Mouse (Mus musculus) cerebellum, adult 8-10 months (tissue): ENCODE data around the gene Gm6592.
"Not testable (repeated sequence)": the region's sequence is repeated elsewhere in the genome, so short reads cannot be mapped to it uniquely, and the experiment has no call there.

Source experiments
- DNase-seq: peaks from one replicate; pipeline ENCODE4 v3.0.0; 2022

Gene Gm6592

DNA sequence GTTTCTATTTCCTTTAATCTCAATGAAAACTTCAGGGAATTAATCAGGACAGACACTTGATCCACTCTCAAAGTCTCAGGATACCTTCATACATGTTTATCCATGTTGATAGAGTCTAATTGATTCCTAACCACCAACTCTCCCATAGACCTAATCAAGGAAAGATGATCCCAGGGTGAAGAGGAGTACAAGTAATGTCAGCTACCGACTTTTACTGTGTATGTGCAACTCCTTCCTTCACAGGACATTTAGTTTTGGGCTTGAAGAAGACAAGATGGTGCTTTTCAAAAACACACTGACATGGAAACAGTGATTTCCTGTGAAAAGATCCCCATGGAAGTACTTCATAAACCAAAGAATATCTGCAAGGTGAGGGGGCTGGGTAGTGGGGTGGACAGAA lies at the start of gene Gm6592:
Gm6592 (plus strand) TSS at position 301 of the 400 bp plus-strand sequence.
- no peak for DNase-seq

DNA sequence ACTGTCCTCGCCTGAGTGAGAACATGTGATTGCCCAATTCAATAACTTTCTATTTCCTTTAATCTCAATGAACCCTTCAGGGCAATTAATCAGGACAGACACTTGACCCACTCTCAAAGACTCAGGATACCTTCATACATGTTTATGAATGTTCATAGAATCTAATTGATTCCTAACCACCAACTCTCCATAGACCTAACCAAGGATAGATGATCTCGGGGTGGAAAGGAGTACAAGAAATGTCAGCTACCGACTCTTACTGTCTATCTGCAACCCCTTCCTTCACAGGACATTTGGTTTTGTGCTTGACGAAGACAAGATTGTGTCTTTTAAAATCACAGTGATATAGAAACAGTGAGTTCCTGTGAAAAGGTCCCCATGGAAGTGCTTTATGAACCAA lies 40.4 kb upstream of the Gm6592 start, which contains the start of gene Ssxb5:
Ssxb5 (plus strand) TSS at position 301 of the 400 bp plus-strand sequence.
- not testable (repeated sequence) for DNase-seq

DNA sequence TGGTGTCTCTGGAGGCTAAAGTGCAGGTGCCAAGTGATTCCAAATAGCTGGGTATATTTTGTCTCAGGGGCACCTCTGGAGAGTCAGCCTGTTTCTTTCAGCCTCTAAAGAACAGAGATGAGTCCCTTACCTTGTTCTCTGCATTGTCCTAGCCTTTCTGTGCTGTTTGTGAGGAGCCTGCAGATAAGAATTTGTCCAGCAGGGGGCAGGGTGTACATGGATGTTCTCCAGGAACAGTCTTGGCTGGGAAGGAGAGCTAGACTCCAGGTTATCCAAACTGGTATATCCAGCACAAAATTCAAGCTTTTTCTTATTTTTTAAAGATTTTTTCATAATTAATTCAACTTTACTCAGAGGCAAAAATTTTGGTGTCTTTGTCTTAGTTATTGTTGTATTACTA lies 11.8 kb upstream of the Gm6592 start:
- peak; percentile 35 for DNase-seq

DNA sequence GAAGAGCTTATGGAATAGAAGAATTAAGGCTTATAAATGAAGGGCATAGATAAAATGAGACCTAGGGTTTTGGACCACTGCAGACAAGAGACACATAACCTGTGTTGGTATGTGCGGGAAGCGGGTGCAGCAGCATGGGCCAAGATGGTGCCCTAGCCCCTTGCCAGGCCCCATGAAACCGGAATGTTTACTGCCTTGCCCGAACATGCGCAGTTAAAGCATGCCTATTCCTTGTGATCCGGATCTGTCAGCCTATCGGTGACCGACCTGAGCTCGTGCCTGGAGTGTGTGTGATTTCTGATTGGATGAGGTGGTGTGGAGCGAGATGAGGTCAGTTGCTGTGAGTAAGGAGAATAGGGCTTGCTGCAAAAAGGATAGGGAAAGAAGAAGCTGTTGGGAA lies 8.7 kb downstream of the Gm6592 start:
- no peak for DNase-seq

DNA sequence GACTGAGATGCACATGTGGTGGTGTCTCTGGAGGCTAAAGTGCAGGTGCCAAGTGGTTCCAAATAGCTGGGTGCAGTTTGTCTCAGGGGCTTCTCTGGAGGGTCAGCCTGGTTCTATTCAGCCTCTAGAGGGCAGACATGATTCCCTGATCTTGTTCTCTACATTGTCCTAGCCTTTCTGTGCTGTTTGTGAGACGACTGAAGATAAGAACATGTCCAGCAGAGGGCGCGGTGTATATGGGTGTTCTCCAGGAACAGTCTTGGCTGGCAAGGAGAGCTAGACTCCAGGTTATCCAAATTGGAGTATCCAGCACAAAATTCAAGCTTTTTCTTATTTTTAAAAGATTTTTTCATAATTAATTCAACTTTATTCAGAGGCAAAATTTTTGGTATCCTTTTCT lies 20.5 kb downstream of the Gm6592 start:
- peak; percentile 16 for DNase-seq

DNA sequence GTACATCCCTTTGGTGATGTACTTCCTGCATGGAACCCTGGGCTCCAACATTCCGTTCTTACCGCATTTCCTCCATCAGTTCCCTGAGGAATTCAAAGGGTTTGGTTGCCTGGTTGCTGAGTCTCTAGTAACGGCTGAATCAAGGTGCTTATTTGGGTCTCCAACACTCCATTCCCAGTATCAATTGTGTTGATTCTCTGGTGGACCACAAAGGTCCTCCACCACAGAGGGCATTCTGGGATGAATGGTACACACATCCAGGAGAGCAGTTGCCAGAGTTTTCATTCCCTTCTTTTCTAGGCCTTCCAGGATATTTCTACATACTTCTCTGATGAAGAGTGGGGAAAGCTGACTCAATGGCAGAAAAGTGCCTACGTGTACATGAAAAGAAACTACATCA lies 30.2 kb downstream of the Gm6592 start, which contains the start of gene Gm5751:
Gm5751 (plus strand) TSS at position 301 of the 400 bp plus-strand sequence.
- not testable (repeated sequence) for DNase-seq

DNA sequence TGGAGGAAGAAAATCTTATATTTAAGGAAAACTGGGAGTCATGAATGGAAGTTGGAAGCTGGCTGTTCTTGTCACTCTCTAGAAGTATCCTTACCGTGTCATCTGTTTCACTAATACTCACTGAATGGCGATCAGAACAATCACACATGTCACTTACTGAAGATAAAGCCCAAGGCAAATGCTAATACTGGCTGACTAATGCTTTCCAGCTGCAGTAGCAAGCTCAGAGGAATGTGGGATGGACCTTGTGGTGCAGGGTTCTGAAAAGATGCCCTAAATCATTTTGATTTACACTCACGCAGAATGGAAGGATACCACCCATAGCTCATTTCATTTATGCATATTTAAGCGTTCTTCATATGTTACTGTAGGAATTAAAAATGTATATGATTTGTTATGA lies 40.5 kb downstream of the Gm6592 start:
- no peak for DNase-seq

DNA sequence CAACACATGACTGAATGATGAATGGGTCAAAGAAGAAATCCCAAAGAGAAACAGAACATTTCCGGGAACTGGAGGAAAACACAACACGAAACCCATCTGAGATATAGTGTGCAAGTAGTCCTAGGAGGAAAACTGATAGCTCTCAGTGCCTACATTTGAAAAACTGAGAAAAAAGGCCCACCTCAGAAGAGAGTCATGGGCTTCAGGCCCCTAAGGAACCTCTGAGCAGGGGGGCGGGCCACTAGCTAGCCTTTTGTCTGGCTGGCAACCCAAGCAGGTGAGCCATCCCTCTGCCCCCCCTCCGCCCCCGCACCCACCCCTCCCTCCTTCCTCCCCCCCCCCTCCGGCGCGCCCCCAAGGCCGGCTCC lies 48.2 kb downstream of the Gm6592 start:
- DNase-seq, result no peak

DNA sequence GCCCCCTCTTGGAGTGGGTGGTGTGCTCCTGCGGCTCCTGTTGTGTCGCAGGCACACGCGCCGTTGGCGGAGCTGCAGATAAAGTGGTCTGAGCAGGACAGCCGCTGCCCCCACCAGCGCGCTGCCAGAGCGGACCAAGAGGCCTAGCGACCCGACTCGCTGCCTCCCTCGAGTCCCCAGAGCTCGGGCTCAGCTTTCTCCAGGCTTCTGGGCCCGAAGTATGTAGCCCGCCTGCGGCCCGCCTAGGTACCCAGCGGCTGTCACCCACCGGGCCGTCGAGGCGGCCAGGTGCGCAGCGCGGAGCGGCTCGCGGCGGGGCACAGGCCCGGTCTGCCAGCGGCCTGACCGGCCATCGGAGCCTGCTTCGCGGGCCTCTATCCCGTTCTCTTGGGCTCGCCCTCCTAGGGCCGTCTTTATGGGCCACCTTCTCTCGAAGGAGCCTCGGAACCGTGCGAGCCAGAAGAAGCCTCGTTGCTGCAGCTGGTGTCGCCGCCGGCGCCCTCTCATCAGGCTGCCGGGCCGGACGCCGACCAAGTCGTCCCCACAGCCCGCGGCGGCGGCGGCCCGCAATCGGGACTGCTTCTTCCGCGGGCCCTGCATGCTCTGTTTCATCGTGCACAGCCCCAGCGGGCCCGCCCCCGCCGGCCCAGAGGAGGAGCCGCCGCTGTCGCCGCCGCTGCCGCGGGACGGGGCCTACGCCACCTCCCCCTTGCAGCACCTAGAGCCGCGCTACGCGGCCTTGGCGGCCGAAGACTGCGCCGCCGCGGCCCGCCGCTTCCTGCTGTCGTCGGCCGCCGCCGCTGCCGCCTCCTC lies 48.8 kb downstream of the Gm6592 start, which contains the start of gene B630019K06Rik:
B630019K06Rik (plus strand) TSS at position 40 of the 813 bp plus-strand sequence.
- peak; percentile 36 for DNase-seq

DNA sequence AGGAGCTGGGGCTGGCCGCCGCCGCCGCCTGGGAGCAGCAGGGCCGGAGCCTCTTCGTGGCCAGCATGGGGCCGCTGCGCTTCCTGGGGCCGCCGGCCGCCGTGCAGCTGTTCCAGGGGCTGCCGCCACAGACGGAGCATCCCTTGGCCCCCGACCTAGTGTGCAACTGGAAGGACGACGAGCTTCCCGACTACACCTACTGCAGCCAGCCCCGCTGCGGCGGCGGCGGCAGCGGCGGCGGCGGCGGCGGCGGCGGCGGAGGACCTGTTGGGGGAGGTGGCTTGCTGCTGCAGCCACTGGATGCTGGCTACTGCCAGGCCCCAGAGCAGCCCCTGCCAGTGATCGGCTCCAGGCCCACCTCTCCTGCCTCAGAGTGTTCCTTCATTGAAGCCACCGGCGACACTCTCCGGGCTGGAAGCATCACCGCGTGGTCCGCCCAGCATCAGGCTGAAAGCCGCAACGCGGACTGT lies 49.4 kb downstream of the Gm6592 start:
- DNase-seq, result peak; percentile 21
